Mouse (Mus musculus) gonadal fat pad, adult 2 months (tissue): ENCODE results near the gene Nrp2. TPM values are rescaled to one million over a fixed set of nuclear protein-coding genes. Genes with fewer than 3 reads are reported as not detected.

Source experiments
- DNase-seq: peaks from one replicate; pipeline ENCODE4 v3.0.0-alpha.2; 2012; ENCODE audit warnings: low read depth
- polyA plus RNA-seq: library from polyadenylated mRNA; depleted of rRNA; stranded (reverse); fragments of >200 nt; gene quantifications from 2 replicates; pipeline ENCODE4 v1.2.3, GENCODE M21; 2012; rRNA removed

Gene Nrp2
- 13.0 and 13.3 TPM in 2 replicates for polyA plus RNA-seq

DNA sequence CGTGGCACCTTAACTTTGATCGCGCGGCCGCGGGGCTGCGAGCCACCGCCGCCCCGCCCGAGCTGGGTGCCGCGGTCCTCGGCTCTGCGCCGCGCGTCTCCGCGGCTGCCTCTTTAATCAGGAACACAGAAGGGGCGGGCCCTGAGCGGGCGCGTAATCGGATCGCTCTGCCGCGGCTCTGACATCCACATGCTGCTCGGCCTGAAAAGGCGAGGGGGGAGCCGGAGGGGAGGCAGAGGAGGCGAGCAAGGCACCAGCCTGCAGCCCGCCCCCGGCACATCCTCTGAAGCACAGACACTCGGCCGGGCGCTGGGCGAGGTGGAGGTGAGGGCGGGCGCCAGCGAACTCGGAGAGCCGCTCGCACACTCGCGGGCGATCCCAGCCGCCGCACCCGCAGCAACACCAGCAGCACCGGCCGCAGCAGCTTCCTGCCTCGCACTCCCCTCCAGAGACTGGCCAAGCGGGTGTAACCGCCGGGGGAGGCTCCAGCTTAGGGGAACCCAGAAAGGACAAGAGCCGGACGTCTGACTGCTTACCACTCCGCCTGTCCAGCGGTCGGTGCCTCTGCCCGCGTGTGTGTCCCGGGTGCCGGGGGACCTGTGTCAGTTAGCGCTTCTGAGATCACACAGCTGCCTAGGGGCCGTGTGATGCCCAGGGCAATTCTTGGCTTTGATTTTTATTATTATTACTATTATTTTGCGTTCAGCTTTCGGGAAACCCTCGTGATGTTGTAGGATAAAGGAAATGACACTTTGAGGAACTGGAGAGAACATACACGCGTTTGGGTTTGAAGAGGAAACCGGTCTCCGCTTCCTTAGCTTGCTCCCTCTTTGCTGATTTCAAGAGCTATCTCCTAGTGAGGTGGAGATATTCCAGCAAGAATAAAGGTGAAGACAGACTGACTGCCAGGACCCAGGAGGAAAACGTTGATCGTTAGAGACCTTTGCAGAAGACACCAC lies at the start of gene Nrp2:
Gene Nrp2, plus strand, starts transcription at position 128 of the 959 bp plus-strand sequence.
- no peak for DNase-seq

DNA sequence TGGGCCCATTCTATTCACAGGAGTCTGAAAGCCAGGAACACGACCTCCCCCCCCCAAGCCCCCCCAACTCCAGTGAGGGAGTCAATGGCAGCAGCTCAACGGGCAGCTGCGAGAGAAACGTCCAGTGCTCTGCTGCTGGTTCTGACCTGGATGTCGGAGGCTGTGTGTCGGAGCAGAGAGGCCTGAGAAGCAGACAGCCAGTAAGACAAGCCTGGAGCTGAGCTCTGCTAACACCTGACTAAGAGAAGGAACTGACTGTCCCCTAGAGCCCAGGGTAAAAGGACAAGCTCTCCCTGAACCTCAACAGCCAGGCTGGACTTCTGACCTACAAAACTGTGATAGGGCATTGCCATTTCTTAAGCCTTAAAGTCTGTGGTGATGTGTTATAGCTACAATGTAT lies 48.6 kb upstream of the Nrp2 start:
- no peak for DNase-seq

GRCm38 (mm10) chr1:62664960-62665645 lies 38.0 kb upstream of the Nrp2 start:
- no peak for DNase-seq

GRCm38 (mm10) chr1:62665771-62666730 lies 37.0 kb upstream of the Nrp2 start:
- no peak for DNase-seq

GRCm38 (mm10) chr1:62666780-62667179 lies 36.3 kb upstream of the Nrp2 start:
- no peak for DNase-seq

GRCm38 (mm10) chr1:62678611-62679344 lies 24.3 kb upstream of the Nrp2 start:
- no peak for DNase-seq

GRCm38 (mm10) chr1:62679466-62679865 lies 23.6 kb upstream of the Nrp2 start:
- no peak for DNase-seq

- no peak for DNase-seq
Observed at GRCm38 (mm10) chr1:62682456-62683385, 20.4 kb upstream of the Nrp2 start.

DNA sequence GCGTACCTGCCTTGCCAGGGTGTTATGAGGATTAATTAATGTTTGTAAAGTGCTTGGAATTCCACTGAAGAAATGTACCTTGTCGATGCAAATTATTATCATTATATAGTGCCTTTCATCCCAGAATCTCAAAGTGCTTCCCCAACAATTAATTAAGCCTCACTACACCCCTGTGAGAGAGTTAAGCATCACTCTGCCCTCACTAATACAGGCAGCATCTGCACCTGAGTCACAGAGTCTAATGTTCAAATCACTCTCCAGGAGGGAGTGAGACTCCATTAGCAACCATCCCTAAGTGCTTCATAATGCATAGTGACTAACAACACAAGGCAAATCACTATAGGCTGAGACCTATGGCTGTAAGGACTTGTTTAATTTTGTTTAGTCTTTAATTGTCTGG lies 19.6 kb upstream of the Nrp2 start:
- no peak for DNase-seq

DNA sequence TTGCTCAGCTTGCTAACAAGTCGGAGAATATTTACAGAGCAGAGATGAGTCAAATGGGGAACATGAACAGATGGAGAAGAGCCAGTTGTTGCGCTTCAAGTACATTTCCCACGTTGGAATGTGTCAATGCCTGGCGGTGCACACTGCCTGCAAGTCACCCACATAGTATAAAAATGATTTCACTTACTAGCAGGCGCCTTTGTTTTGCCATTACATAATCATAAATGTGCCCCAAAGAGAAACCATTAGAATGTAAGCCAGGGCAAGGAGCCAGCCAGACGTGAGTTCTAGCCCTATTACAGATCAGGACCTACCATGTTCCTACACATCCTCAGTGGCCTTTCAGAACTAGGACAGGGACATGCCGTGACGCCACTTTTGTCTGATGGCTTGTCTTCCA lies 15.6 kb upstream of the Nrp2 start:
- no peak for DNase-seq

GRCm38 (mm10) chr1:62691175-62691574 lies 11.9 kb upstream of the Nrp2 start:
- no peak for DNase-seq

- no peak for DNase-seq
Observed at GRCm38 (mm10) chr1:62696312-62696982, 6.6 kb upstream of the Nrp2 start.

DNA sequence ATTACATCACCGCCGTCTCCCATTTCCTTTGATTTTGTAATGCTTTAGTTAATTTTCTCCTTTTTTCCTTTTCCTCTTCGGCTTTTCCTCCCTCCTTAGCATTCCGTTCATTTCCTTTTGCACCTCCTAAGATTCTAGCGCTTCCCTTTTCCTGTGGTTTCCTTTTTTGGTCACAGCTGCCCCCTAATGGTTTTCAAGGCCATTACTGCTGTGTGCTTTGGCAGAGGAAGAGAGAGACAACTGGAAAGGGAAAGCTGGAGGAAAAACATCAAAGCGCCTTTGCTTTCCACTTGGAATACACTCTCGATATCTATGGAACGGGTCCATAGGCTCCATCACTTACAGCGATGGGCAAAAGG lies 6.1 kb upstream of the Nrp2 start:
- DNase-seq, result no peak

GRCm38 (mm10) chr1:62697353-62697752 lies 5.7 kb upstream of the Nrp2 start:
- no peak for DNase-seq

DNA sequence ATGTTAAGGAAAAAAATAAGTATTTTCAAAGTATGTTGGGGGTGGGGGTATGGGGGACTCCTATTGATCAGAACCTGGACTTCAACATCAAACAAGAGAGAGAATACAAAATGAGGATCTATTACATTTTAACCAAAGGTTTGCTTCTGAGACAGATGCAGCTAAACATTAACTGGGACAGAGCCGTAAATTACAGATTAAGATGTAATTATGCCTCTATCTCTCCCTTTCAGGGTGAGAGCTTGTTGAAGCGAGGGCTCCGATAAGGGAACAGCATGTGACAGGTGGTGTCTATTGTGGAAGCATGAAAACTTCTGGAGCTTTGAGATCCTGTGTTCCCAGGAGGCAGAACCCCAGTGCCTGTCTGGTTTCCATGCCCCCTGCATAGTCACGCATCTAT lies 3.3 kb upstream of the Nrp2 start:
- DNase-seq, result no peak

- DNase-seq, result no peak
Observed at GRCm38 (mm10) chr1:62701065-62701921, 1.8 kb upstream of the Nrp2 start.

- no peak for DNase-seq
Observed at GRCm38 (mm10) chr1:62702743-62703142, 342 bp upstream of the Nrp2 start.

GRCm38 (mm10) chr1:62704117-62704888 lies 1.2 kb downstream of the Nrp2 start:
- DNase-seq, result no peak
